Mouse (Mus musculus): ENCODE measurements at regions not wholly inside any gene's neighbourhood (a gene's known extent, or its start where the extent isn't known, plus 50 kb on each side); places are given as distances from the start of the nearest gene placed in this dataset.
"Not testable (repeated sequence)": the region's sequence is repeated elsewhere in the genome, so short reads cannot be mapped to it uniquely, and the experiment has no call there.

DNA sequence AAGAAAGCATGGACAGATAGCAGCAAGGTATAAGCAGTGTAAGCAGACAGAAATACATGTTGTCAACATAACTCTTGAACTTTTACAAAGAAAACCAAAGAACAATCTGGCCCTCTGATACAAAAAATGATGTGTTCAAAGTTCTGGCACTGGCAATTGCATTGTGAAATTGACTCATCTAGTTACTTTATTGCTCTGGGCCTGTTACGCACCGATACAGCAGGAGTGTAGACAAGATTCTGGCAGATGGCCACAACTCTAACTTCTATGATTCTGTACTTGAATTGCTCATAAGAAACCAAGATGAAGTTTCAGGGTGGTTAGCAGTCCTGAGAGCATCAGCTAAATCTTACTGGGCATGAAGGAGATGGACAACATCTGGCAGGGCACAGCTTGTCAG lies 117.7 kb downstream of the Olfr721-ps1 start:
- 58% methylated on average over 2 of the region's 2 CpGs for WGBS
- H3K27me3 ChIP-seq (replicated peaks), result no peaks in the 10 kb centered on the region
- no peaks in the 10 kb centered on the region for H3K36me3 ChIP-seq
- H3K9ac ChIP-seq, result no peak overlapping the region
- no peak overlapping the region for H3K4me2 ChIP-seq
- no peaks in the 10 kb centered on the region; the same call in 1 of the 2 replicates for H3K4me1 ChIP-seq
- no peak for ATAC-seq (ENCODE audit: extremely low read depth, insufficient number of reproducible peaks, low FRiP score, low TSS enrichment)
- no peak overlapping the region for H3K4me3 ChIP-seq
- H3K9me3 ChIP-seq, result no peaks in the 10 kb centered on the region
- no peak overlapping the region for H3K27ac ChIP-seq (replicated peaks)

DNA sequence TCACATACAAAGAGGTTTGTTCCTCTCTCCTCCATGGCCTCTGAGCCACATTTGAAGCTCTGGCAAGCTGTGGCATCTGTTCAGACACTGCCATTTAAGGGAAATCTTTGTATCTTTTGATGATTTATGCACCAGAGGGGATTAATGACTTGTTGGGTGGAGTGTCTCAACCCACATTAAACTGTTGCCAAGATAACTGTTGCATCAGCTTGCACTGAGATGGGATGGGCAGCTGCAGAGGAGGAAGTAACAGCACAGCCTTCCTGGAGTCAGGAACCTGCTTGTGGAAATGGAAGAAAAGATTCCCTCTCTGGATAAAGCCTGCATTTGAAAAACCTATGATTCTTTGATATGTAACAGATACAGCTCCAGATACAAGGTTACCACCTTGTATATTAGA lies 119.1 kb downstream of the Olfr721-ps1 start:
- ATAC-seq (ENCODE audit: extremely low read depth, insufficient number of reproducible peaks, low FRiP score, low TSS enrichment), result no peak
- H3K4me2 ChIP-seq, result no peak overlapping the region
- H3K27ac ChIP-seq (replicated peaks), result no peak overlapping the region
- H3K4me3 ChIP-seq, result no peak overlapping the region
- no peaks in the 10 kb centered on the region for H3K36me3 ChIP-seq
- no peak overlapping the region for H3K9ac ChIP-seq
- no peaks in the 10 kb centered on the region for H3K27me3 ChIP-seq (replicated peaks)
- no peaks in the 10 kb centered on the region for H3K4me1 ChIP-seq
- no peaks in the 10 kb centered on the region for H3K9me3 ChIP-seq

DNA sequence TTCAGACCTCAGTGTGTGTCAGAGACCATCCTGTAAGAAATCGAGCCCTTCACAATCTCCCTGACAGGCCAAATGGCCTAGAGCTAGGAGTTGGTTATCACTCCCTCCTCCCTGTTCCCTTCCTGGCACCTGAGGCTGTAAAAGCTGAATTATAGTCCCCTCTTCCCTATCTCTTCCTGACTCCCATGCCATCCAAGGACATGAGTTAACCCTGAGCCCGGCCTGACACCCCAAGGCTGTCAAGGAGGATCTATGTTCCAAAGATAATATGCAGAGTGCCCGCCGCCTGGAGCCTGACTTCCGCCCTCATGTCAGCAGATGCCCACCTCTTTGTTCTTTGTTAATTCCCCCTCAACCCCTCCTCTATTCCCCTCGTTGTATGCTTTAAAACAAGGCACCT lies 120.2 kb downstream of the Olfr721-ps1 start:
- not testable (repeated sequence) for H3K9me3 ChIP-seq; ATAC-seq (ENCODE audit: extremely low read depth, insufficient number of reproducible peaks, low FRiP score, low TSS enrichment); H3K9ac ChIP-seq; H3K27ac ChIP-seq (replicated peaks); H3K4me3 ChIP-seq; H3K4me2 ChIP-seq; H3K36me3 ChIP-seq; H3K4me1 ChIP-seq; H3K27me3 ChIP-seq (replicated peaks)
- 54% methylated on average over 6 of the region's 6 CpGs for WGBS

DNA sequence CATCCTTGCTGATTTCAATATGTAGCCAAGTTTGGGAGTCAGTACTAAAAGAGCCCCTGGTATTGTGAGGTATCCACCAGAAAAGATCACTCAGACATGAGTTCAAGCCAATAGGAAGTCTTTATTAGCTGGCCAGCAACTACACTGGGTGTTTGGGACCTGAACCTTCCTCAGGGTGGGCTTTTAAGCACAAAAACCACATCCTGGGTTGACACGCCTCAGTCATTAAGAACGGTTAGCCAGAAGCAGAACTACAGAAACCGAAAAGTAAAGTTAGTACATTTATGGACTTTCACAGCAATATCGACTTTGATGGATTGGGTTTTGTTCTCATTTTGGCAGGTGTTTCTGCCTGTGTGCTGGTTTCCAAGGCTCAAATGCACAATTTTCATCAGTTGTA lies 124.1 kb downstream of the Olfr721-ps1 start:
- Histone ChIP-seq H3K9me3 (no peaks in the 10 kb centered on the region), H3K27me3 (replicated peaks) (no peaks in the 10 kb centered on the region), H3K4me1 (no peaks in the 10 kb centered on the region), H3K4me2 (no peak overlapping the region), H3K36me3 (no peaks in the 10 kb centered on the region), H3K27ac (replicated peaks) (no peak overlapping the region), H3K4me3 (no peak overlapping the region), H3K9ac (no peak overlapping the region)
- ATAC-seq (ENCODE audit: extremely low read depth, insufficient number of reproducible peaks, low FRiP score, low TSS enrichment), result no peak
- 86% methylated on average over 4 of the region's 4 CpGs for WGBS

DNA sequence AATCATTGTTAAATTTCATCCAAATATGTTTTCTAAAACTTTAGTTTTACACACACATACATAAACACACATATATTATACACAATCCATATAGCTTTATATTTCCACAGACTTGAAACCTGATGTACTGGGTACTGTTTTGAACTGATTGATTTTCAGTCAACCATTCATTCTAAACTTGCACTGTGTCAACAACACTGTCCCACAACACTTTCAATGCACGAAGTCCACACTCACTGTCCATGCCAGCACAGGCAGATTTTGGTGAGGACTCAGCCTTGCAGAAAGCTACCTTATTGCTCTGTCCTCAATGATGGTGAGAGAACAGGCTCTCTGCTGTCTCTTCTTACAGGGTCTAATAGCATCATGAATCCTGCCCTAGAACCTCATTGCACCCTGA lies 127.3 kb downstream of the Olfr721-ps1 start:
- 67% methylated on average over 1 of the region's 1 CpGs for WGBS
- no peaks in the 10 kb centered on the region for H3K27me3 ChIP-seq (replicated peaks)
- ATAC-seq (ENCODE audit: extremely low read depth, insufficient number of reproducible peaks, low FRiP score, low TSS enrichment), result no peak

DNA sequence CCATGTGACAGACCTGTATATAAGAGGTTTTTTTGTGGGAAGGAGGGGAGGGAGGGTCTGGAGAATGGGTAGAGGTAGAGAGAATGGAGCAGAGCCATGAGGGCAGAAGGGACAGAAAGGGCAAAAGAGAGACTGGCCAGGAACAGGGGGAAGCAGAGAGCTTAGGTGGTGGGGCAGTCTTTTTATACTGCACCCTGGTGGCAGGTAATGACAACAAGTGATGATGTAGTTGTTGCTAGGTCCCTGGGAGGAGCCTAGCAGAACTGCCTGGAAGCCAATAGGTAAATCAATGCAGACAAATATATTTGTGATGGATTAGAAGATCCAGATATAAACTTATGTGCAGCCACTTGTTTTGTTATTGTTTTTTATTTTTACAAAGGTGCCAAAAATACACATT lies 140.1 kb downstream of the Olfr721-ps1 start:
- Histone ChIP-seq H3K4me3 (no peak overlapping the region), H3K9me3 (no peaks in the 10 kb centered on the region), H3K36me3 (no peaks in the 10 kb centered on the region), H3K4me1 (no peaks in the 10 kb centered on the region), H3K27ac (replicated peaks) (no peak overlapping the region), H3K27me3 (replicated peaks) (no peaks in the 10 kb centered on the region), H3K9ac (no peak overlapping the region), H3K4me2 (no peak overlapping the region)
- ATAC-seq (ENCODE audit: extremely low read depth, insufficient number of reproducible peaks, low FRiP score, low TSS enrichment), result no peak

More for the DNA sequence above, 127.3 kb downstream of the Olfr721-ps1 start:
- no peak overlapping the region for H3K4me2 ChIP-seq
- H3K4me1 ChIP-seq, result no peaks in the 10 kb centered on the region
- H3K9ac ChIP-seq, result no peak overlapping the region
- no peak overlapping the region for H3K4me3 ChIP-seq
- H3K9me3 ChIP-seq, result no peaks in the 10 kb centered on the region
- no peak overlapping the region for H3K27ac ChIP-seq (replicated peaks)
- H3K36me3 ChIP-seq, result no peaks in the 10 kb centered on the region

DNA sequence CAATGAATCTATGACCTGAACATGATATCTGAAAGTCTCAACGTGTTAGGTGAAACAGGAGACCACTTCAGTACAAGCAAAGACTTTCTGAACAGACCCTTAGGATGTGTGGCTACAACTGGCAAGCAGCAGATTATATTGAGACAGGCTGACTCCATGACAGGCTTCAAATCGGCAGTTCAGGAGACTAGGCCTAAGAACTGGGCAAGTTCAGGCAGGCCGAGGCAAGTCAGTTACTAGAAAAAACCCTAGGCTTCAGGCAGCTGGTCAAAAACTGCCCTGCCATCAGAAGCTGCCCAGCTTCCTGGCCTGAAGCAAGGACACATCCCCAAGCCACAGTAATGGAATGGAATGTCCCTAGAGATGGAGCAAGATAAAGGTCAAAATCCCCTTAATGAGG lies 140.6 kb downstream of the Olfr721-ps1 start:
- no peaks in the 10 kb centered on the region for H3K36me3 ChIP-seq
- no peaks in the 10 kb centered on the region for H3K27me3 ChIP-seq (replicated peaks)
- no peak overlapping the region for H3K27ac ChIP-seq (replicated peaks)
- no peak overlapping the region for H3K4me2 ChIP-seq
- 46% methylated on average over 3 of the region's 3 CpGs for WGBS
- H3K4me3 ChIP-seq, result no peak overlapping the region
- H3K9me3 ChIP-seq, result no peaks in the 10 kb centered on the region
- H3K4me1 ChIP-seq, result no peaks in the 10 kb centered on the region
- H3K9ac ChIP-seq, result no peak overlapping the region
- ATAC-seq (ENCODE audit: extremely low read depth, insufficient number of reproducible peaks, low FRiP score, low TSS enrichment), result no peak

DNA sequence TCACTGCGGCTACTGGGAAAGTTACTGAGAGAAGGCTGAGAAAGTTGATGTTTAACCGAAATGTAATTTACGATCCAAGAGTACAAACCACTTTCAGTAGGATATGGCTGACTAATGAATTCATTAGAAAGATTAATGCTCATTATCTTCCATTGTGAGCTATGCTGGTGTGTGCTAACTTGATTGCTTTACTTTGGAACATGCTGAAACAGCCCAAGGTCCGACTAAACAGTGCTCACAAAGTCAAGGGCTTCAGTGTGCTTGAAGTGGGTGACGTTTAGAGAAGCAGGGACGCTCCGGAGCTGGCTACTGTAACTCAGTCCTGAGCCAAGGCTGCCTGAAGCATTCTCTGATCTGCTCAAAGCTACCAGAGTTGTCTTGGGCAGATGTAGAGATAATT lies 143.1 kb downstream of the Olfr721-ps1 start:
- no peak overlapping the region for H3K9ac ChIP-seq
- no peak for ATAC-seq (ENCODE audit: extremely low read depth, insufficient number of reproducible peaks, low FRiP score, low TSS enrichment)
- 75% methylated on average over 7 of the region's 7 CpGs for WGBS

DNA sequence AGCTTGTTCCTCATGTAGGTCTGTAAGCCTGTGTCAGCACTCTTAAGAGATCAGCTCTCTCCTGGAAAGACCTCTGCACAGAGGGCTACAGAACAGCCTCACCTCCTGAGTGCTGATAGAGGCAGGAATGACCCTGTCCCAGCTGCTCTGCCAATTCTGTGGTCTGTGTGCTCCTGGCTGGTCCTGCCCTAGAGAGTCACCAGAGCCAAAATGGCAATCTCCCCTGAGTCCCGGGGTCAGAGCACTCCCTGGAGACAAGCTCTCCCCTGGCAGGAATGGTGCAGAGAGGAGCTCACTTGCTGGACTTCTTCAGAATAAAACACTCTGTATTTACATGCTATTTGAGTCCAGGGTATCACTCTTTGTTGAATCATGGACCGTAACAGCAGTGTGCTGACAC lies 149.9 kb upstream of the Slc4a7 start:
- H3K36me3 ChIP-seq, result no peaks in the 10 kb centered on the region
- no peak for ATAC-seq (ENCODE audit: extremely low read depth, insufficient number of reproducible peaks, low FRiP score, low TSS enrichment)
- H3K4me3 ChIP-seq, result no peak overlapping the region
- 67% methylated on average over 2 of the region's 2 CpGs for WGBS
- no peak overlapping the region for H3K4me2 ChIP-seq
- no peaks in the 10 kb centered on the region for H3K4me1 ChIP-seq
- H3K27ac ChIP-seq (replicated peaks), result no peak overlapping the region
- H3K27me3 ChIP-seq (replicated peaks), result no peaks in the 10 kb centered on the region
- no peak overlapping the region for H3K9ac ChIP-seq
- H3K9me3 ChIP-seq, result 0 out of 2 replicates have a peak, but pooled peaks cover 12% of the 10 kb centered on the region

More for the DNA sequence above, 143.1 kb downstream of the Olfr721-ps1 start:
- Histone ChIP-seq H3K4me1 (no peaks in the 10 kb centered on the region), H3K36me3 (no peaks in the 10 kb centered on the region), H3K4me3 (no peak overlapping the region), H3K9me3 (0 out of 2 replicates have a peak, but pooled peaks cover 5% of the 10 kb centered on the region), H3K4me2 (no peak overlapping the region), H3K27ac (replicated peaks) (no peak overlapping the region), H3K27me3 (replicated peaks) (no peaks in the 10 kb centered on the region)

DNA sequence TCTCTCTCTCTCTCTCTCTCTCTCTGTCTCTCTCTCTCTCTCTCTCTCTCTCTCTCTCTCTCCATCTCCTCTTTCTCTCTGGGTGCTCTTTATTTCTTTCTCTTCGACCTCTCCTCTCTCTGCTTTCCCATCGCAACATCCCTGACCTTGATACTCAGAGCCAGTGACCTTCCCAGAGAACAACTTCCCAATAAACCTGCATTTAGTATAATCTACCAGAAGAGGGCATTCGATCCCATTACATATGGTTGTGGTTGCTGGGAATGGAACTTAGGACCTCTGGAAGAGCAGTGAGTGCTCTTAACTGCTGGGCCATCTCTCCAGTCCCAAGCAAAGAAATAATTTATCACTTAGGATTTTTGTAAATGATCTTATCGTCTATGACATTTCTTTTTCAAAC lies 127.2 kb upstream of the Slc4a7 start:
- no peaks in the 10 kb centered on the region for H3K4me1 ChIP-seq
- no peaks in the 10 kb centered on the region for H3K27me3 ChIP-seq (replicated peaks)
- no peak overlapping the region for H3K4me3 ChIP-seq
- H3K27ac ChIP-seq (replicated peaks), result no peak overlapping the region
- H3K9me3 ChIP-seq, result peaks cover 5% of the 10 kb centered on the region; the same call in 1 of the 2 replicates
- H3K9ac ChIP-seq, result no peak overlapping the region
- 57% methylated on average over 3 of the region's 4 CpGs for WGBS
- no peaks in the 10 kb centered on the region for H3K36me3 ChIP-seq
- ATAC-seq (ENCODE audit: extremely low read depth, insufficient number of reproducible peaks, low FRiP score, low TSS enrichment), result no peak
- no peak overlapping the region for H3K4me2 ChIP-seq

DNA sequence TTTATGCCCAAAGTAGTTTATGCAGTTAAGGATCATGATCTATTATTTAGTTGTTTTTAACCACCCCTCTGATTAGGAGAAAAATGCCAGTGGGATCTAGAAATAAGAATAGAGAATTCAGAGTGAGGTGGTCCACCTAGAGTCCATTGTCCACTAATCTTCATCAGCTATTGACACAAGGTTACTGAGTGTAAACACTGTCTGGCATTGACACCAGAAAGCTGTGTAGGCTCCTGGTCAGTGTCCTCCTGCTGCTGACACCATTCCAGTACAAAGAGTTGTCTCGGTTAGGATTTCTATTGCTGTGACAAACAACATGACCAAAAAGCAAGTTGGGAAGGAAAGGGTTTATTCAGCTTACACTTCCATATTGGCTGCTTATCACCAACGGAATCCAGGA lies 110.1 kb upstream of the Slc4a7 start:
- no peak overlapping the region for H3K4me2 ChIP-seq
- no peak overlapping the region for H3K9ac ChIP-seq
- ATAC-seq (ENCODE audit: extremely low read depth, insufficient number of reproducible peaks, low FRiP score, low TSS enrichment), result no peak
- H3K9me3 ChIP-seq, result no peaks in the 10 kb centered on the region
- H3K27me3 ChIP-seq (replicated peaks), result no peaks in the 10 kb centered on the region
- H3K36me3 ChIP-seq, result no peaks in the 10 kb centered on the region
- 57% methylated on average over 2 of the region's 2 CpGs for WGBS
- no peaks in the 10 kb centered on the region for H3K4me1 ChIP-seq
- H3K27ac ChIP-seq (replicated peaks), result no peak overlapping the region
- no peak overlapping the region for H3K4me3 ChIP-seq

DNA sequence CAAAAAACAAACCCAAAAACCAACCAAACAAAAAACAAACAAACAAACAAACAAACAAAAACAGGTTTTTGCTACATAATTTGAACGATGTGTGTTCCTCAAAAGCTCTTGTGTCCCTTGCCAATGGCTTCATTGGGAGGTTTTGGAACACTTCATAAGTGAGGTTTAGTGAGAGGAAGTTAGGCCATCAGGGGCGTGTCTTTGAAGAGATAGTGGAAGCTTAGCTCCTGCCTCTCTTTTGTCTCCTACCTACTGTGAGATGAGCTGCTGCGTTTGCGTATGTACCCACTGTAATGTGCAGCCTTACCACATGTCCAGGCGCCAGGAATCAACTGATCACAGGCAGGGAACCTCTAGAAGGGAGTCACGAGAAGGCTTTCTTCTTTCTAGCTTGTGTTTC lies 107.3 kb upstream of the Slc4a7 start:
- H3K4me1 ChIP-seq, result no peaks in the 10 kb centered on the region
- H3K9me3 ChIP-seq, result no peaks in the 10 kb centered on the region

More for the DNA sequence above, 107.3 kb upstream of the Slc4a7 start:
- 72% methylated on average over 6 of the region's 6 CpGs for WGBS
- Histone ChIP-seq H3K27ac (replicated peaks) (no peak overlapping the region), H3K36me3 (no peaks in the 10 kb centered on the region), H3K4me3 (no peak overlapping the region), H3K27me3 (replicated peaks) (no peaks in the 10 kb centered on the region), H3K9ac (no peak overlapping the region), H3K4me2 (no peak overlapping the region)
- ATAC-seq (ENCODE audit: extremely low read depth, insufficient number of reproducible peaks, low FRiP score, low TSS enrichment), result no peak

All from heart, embryonic 13.5 days (tissue).